Mouse (Mus musculus) urinary bladder, postnatal 25 days (tissue): ENCODE measurements at regions not wholly inside any gene's neighbourhood (a gene's known extent, or its start where the extent isn't known, plus 50 kb on each side); places are given as distances from the start of the nearest gene placed in this dataset.
A peak's percentile ranks its signal among the peaks of the same experiment; 100 is the strongest.

Experiments
- DNase-seq: peaks from one replicate; pipeline ENCODE4 v3.0.0; 2022; ENCODE audit warnings: low spot score

- no peak for DNase-seq
Measured at GRCm38 (mm10) chr9:122625081-122625480, 122.1 kb upstream of the Topaz1 start.

GRCm38 (mm10) chr9:122626346-122626745 lies 120.8 kb upstream of the Topaz1 start:
- no peak for DNase-seq

GRCm38 (mm10) chr9:122629171-122629904 lies 117.8 kb upstream of the Topaz1 start:
- DNase-seq: no peak

GRCm38 (mm10) chr9:122631793-122632192 lies 115.4 kb upstream of the Topaz1 start:
- DNase-seq: no peak

- DNase-seq: no peak
Measured at GRCm38 (mm10) chr9:122633484-122633883, 113.7 kb upstream of the Topaz1 start.

GRCm38 (mm10) chr9:122635138-122635964 lies 111.8 kb upstream of the Topaz1 start:
- no peak for DNase-seq

- no peak for DNase-seq
Measured at GRCm38 (mm10) chr9:122637591-122637990, 109.6 kb upstream of the Topaz1 start.

- DNase-seq: no peak
Measured at GRCm38 (mm10) chr9:122639239-122639638, 107.9 kb upstream of the Topaz1 start.

- DNase-seq: no peak
Measured at GRCm38 (mm10) chr9:122642913-122643312, 104.2 kb upstream of the Topaz1 start.

- DNase-seq: no peak
Measured at GRCm38 (mm10) chr9:122645569-122645968, 101.6 kb upstream of the Topaz1 start.

- no peak for DNase-seq
Measured at GRCm38 (mm10) chr9:122650862-122651261, 96.3 kb upstream of the Topaz1 start.

- peak; percentile 61 for DNase-seq
Measured at GRCm38 (mm10) chr9:122655583-122655982, 91.6 kb upstream of the Topaz1 start.

- DNase-seq: no peak
Measured at GRCm38 (mm10) chr9:122660050-122660449, 87.1 kb upstream of the Topaz1 start.

- no peak for DNase-seq
Measured at GRCm38 (mm10) chr9:122666978-122667645, 80.0 kb upstream of the Topaz1 start.

- DNase-seq: no peak
Measured at GRCm38 (mm10) chr9:122667646-122667981, 79.5 kb upstream of the Topaz1 start.

- no peak for DNase-seq
Measured at GRCm38 (mm10) chr9:122673777-122674176, 73.4 kb upstream of the Topaz1 start.

GRCm38 (mm10) chr9:122678001-122678696 lies 69.0 kb upstream of the Topaz1 start:
- no peak for DNase-seq

- no peak for DNase-seq
Measured at GRCm38 (mm10) chr9:122687170-122687569, 60.0 kb upstream of the Topaz1 start.

GRCm38 (mm10) chr9:122691879-122692278 lies 55.3 kb upstream of the Topaz1 start:
- no peak for DNase-seq

GRCm38 (mm10) chr9:122695724-122696123 lies 51.4 kb upstream of the Topaz1 start:
- DNase-seq: no peak
